Mouse (Mus musculus): ENCODE results near the gene Hectd2.

The Hectd2 gene

GRCm38 (mm10) chr19:36652686-36653085, 98.2 kb downstream of the Hectd2 start:
- no peak for DNase-seq

DNA sequence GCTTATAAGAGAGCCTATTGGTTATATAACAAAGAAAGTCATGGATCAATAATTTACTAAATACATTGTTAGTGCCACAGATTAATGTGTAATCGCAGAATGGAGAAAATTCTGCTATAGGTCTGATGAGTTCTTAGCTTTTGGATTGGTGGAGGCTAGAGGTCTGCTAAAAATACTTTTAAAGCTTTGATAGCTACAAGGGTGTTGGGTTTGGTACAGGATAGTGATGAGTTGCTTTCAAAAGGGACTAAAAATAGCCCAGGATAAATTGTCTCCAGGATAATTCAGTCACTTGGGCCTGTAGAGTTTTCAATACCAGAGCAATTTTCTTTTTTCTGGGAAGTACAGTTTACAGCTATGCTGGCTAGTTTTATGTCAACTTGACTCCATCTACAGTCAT, 108.3 kb downstream of the Hectd2 start:
- no peak for DNase-seq

DNA sequence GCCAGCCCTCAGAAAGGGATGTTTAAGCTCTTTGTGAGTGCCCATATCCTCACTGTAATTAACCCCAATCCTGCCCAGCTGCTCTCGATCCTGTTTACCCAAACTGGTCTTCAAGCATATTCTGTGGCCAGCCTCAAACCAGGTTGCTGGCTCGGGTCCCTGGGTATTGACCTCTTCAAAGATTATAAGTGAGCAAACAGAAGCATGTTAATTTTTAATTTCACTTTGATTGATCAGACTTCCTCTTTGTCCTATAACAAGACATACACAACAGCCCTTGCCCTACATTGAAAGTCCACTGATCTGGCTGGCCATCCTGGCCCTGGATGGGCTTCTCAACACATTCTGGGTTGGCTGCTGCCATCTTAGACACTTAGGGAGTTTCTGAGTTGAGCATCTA, 109.5 kb downstream of the Hectd2 start:
- DNase-seq = no peak

DNA sequence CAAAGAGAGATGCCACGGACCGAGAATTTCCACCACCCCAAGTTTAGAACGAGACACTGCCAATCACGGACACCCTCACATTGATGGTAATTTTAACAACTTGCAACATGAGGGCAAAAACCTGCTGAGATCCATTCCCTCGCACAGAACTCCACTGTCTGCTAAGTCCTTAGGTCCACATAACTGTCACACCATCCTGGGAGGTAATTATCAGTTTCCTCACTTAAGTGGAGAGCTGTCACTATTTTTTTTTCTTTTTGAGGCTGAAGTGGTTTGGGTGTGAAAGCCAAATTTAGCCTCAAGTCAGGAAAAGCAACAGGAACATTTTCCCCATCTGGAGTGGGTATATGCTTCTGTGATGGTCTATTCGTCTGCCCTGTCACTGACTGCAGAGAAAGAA, 110.0 kb downstream of the Hectd2 start:
- DNase-seq = no peak

GRCm38 (mm10) chr19:36665206-36665605, 110.8 kb downstream of the Hectd2 start:
- DNase-seq = no peak

GRCm38 (mm10) chr19:36665641-36666040, 111.2 kb downstream of the Hectd2 start:
- DNase-seq = no peak

DNA sequence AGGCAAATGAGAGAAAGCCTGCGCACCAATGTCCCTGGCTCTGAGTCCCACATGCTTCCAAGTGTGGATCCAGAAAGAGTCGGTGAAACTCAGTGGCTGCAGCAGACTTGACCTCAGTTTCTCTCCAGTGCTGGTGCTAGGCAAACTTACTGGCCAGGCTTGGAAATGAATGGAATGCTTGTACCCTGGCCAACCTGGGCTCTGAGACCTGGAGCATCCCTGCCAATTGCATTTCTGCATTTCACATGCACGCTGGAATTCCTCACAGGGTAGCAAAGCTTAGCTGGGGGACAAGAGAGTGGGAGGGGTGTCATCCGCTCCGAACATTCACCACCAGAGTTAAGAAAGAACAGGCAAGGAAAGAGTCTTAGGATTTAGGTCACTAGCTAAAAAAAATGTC, 112.0 kb downstream of the Hectd2 start:
- no peak for DNase-seq

- DNase-seq = no peak
These were observed 112.9 kb downstream of the Hectd2 start for GRCm38 (mm10) chr19:36667368-36667767.

DNA sequence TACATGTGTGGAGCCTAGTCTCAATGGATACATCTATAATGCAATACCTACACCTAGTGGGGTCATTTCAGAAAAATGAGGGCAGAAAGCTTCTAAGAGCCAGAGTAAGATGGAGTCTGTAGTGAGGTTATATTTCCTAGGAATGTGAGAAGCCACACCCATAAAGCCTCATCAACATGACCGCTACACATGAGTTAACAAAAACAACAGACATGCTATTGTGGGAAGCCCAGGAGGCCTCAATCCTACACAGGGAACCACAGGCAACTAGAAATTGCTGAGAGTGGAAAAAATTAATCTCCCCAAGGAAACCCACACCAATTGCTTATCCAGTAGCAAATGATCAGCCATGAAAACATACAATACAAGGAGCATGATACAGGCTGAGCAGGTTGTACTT, 113.7 kb downstream of the Hectd2 start:
- no peak for DNase-seq

- DNase-seq = no peak
These were observed 114.6 kb downstream of the Hectd2 start for GRCm38 (mm10) chr19:36668881-36669639.

- no peak for DNase-seq
These were observed 115.4 kb downstream of the Hectd2 start for GRCm38 (mm10) chr19:36669720-36670451.

Data from kidney, postnatal 4 days (tissue).